Mouse (Mus musculus) midbrain, embryonic 13.5 days (tissue): ENCODE measurements around the gene Strn. TPM values are rescaled to one million over a fixed set of nuclear protein-coding genes. Genes with fewer than 3 reads are reported as not detected.

Experiments
- ATAC-seq: fragments of 200-750 bp; cut with Nextera tagmentation; 2 replicates; pipeline ENCODE4 v1.8.0; 2017; ENCODE audit warnings: mild to moderate bottlenecking, moderate TSS enrichment, moderate library complexity
- H3K27ac ChIP-seq: fragments of 300-500 bp; sonication (generic); 2 replicates; pipeline ENCODE4 v1.5.1; 2015; ENCODE audit warnings: inconsistent platforms, mild to moderate bottlenecking, moderate library complexity
- H3K27me3 ChIP-seq: fragments of 300-500 bp; sonication (generic); 2 replicates; pipeline ENCODE4 v1.6.1; 2015; ENCODE audit warnings: mild to moderate bottlenecking, inconsistent platforms
- H3K36me3 ChIP-seq: fragments of 300-500 bp; sonication (generic); 2 replicates; pipeline ENCODE4 v1.6.1; 2015; ENCODE audit warnings: mild to moderate bottlenecking, inconsistent platforms
- H3K4me1 ChIP-seq: fragments of 300-500 bp; sonication (generic); replicated peaks from 2 replicates; pipeline ENCODE4 v1.6.1; 2015; ENCODE audit warnings: inconsistent platforms
- H3K4me2 ChIP-seq: fragments of 300-500 bp; sonication (generic); replicated peaks from 2 replicates; pipeline ENCODE4 v1.6.1; 2015; ENCODE audit warnings: moderate library complexity, mild to moderate bottlenecking, inconsistent platforms
- H3K4me3 ChIP-seq: fragments of 300-500 bp; sonication (generic); replicated peaks from 2 replicates; pipeline ENCODE4 v1.5.1; 2015; ENCODE audit warnings: mild to moderate bottlenecking, inconsistent platforms
- H3K9ac ChIP-seq: fragments of 300-500 bp; sonication (generic); replicated peaks from 2 replicates; pipeline ENCODE4 v1.6.1; 2015; ENCODE audit warnings: mild to moderate bottlenecking, inconsistent platforms
- H3K9me3 ChIP-seq: fragments of 300-500 bp; sonication (generic); 2 replicates; pipeline ENCODE4 v1.6.1; 2016; ENCODE audit warnings: mild to moderate bottlenecking, inconsistent platforms
- WGBS: fragments of 180-500 bp; shearing (Covaris S2); methylation state at CpG from one replicate; pipeline ENCODE4 v1.1.7; 2015; 5-methylcytosine and 5-hydroxymethylcytosine counted together
- polyA plus RNA-seq: library from polyadenylated mRNA; unstranded; fragments of >200 nt; fragmentation: Nextera tagmentation; extraction: Ambion mirVana; gene quantifications from 2 replicates; pipeline ENCODE4 v1.2.1, GENCODE M21; 2015

Gene Strn
- 5.0 and 5.2 TPM in 2 replicates for polyA plus RNA-seq

- peaks cover 33% of the 10 kb centered on the region for H3K4me1 ChIP-seq
- peak within 1 kb of the TSS; percentile 81 for H3K4me2 ChIP-seq
- H3K9ac ChIP-seq: peak within 1 kb of the TSS; percentile 95
- no peaks in the 10 kb centered on the region for H3K36me3 ChIP-seq
- H3K27ac ChIP-seq: peak within 1 kb of the TSS; percentile 76
- no peaks in the 10 kb centered on the region for H3K9me3 ChIP-seq
- no peak for ATAC-seq
- H3K4me3 ChIP-seq: peak within 1 kb of the TSS; percentile 93
- WGBS: 34% methylated on average over 4 of the region's 4 CpGs
- H3K27me3 ChIP-seq: peaks cover 4% of the 10 kb centered on the region
Observed at GRCm38 (mm10) chr17:78737096-78737495, at the start of gene Strn. Strn (minus strand) TSS chr17:78737196.

DNA sequence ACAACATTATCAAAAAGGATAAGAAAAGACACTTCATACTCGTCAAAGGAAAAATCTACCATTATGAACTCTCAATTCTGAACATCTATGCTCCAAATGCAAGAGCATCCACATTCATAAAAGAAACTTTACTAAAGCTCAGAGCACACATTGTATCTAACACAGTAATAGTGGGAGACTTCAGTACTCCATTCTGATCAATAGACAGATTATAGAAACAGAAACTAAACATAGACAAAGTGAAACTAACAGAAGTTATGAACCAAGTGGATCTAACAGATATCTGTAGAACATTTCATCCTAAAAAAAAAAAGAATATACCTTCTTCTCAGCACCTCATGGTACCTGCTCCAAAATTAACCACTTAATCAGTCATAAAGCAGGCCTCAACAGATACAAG is 41.8 kb upstream of the Strn start:
- no peak overlapping the region for H3K27ac ChIP-seq
- no peak overlapping the region for H3K4me3 ChIP-seq
- H3K36me3 ChIP-seq: peaks cover 39% of the 10 kb centered on the region
- no peaks in the 10 kb centered on the region for H3K9me3 ChIP-seq
- no peaks in the 10 kb centered on the region for H3K4me1 ChIP-seq
- H3K27me3 ChIP-seq: no peaks in the 10 kb centered on the region
- 84% methylated on average over 1 of the region's 1 CpGs for WGBS
- no peak for ATAC-seq
- H3K4me2 ChIP-seq: no peak overlapping the region
- H3K9ac ChIP-seq: no peak overlapping the region

DNA sequence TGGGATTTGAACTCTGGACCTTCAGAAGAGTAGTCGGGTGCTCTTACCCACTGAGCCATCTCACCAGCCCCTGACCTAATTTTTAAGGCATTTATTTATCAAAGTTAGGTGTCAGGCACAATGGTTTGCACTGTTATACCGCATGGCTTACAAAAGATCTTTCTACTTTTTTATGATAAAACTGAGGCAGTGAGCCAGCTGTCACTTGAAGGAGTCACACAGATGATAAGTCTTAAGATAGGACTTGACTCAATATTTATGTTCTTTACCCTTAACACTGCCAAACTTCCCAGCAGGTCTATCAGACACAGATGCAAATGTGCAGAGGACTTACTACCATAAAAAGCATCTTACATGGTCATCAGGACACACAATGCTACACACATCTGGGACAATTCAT is 35.3 kb upstream of the Strn start:
- 89% methylated on average over 2 of the region's 2 CpGs for WGBS
- no peak overlapping the region for H3K27ac ChIP-seq
- H3K9ac ChIP-seq: no peak overlapping the region
- H3K4me3 ChIP-seq: no peak overlapping the region
- no peaks in the 10 kb centered on the region for H3K4me1 ChIP-seq
- H3K36me3 ChIP-seq: peaks cover 59% of the 10 kb centered on the region
- H3K27me3 ChIP-seq: no peaks in the 10 kb centered on the region
- no peaks in the 10 kb centered on the region for H3K9me3 ChIP-seq
- ATAC-seq: no peak
- H3K4me2 ChIP-seq: no peak overlapping the region

- no peak overlapping the region for H3K27ac ChIP-seq
- no peak overlapping the region for H3K9ac ChIP-seq
- ATAC-seq: no peak
- WGBS: 75% methylated on average over 7 of the region's 7 CpGs
- no peaks in the 10 kb centered on the region for H3K9me3 ChIP-seq
- H3K27me3 ChIP-seq: no peaks in the 10 kb centered on the region
- H3K4me3 ChIP-seq: no peak overlapping the region
- no peaks in the 10 kb centered on the region for H3K4me1 ChIP-seq
- peaks cover 64% of the 10 kb centered on the region for H3K36me3 ChIP-seq
- no peak overlapping the region for H3K4me2 ChIP-seq
Observed at GRCm38 (mm10) chr17:78770932-78771331, 33.9 kb upstream of the Strn start.

DNA sequence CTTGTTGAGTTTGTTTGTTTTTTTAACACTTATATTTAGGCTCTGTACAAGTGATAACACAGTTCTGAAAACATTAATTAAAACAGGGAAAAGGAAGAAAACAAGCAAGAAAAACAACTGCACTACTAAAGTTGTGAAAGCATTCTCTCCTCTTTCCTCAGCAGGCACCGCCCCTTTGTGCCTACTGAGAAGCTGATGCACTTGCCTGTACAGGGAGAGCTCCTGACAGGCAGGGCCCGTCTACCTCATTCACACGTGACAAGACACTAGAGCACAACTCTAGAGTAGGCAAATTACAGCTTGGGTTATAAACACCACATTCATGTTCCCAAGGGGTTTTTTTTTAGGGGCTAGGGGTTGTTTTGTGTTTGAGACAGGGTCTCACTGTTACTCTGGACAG is 32.3 kb upstream of the Strn start:
- Histone ChIP-seq H3K9me3 (no peaks in the 10 kb centered on the region), H3K4me3 (no peak overlapping the region), H3K4me1 (no peaks in the 10 kb centered on the region), H3K27ac (no peak overlapping the region), H3K36me3 (peaks cover 70% of the 10 kb centered on the region), H3K27me3 (no peaks in the 10 kb centered on the region), H3K9ac (no peak overlapping the region), H3K4me2 (no peak overlapping the region)
- ATAC-seq: no peak
- WGBS: 87% methylated on average over 3 of the region's 3 CpGs

DNA sequence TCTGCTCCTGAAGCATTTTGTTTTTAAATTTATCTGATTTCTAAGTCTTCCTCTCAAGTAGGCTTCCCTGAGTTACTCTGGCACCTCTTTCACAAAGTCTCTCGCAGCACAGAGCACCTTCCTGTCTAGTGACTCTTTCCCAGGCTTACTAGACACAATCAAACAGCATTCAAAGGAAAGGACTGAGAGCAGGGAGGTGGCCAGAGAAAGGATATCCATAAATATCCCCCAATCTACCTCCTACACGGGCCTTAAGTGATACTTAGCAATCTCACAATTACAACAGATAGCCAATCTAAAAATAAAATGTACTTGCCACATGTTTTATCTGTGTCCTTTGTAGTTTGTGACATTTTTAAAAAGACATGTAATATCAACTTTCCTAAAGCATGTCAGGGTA is 31.9 kb upstream of the Strn start:
- no peak for ATAC-seq
- Histone ChIP-seq H3K9me3 (no peaks in the 10 kb centered on the region), H3K27ac (no peak overlapping the region), H3K27me3 (no peaks in the 10 kb centered on the region), H3K36me3 (peaks cover 74% of the 10 kb centered on the region), H3K9ac (no peak overlapping the region), H3K4me2 (no peak overlapping the region), H3K4me1 (no peaks in the 10 kb centered on the region), H3K4me3 (no peak overlapping the region)
- WGBS: 83% methylated on average over 2 of the region's 2 CpGs

DNA sequence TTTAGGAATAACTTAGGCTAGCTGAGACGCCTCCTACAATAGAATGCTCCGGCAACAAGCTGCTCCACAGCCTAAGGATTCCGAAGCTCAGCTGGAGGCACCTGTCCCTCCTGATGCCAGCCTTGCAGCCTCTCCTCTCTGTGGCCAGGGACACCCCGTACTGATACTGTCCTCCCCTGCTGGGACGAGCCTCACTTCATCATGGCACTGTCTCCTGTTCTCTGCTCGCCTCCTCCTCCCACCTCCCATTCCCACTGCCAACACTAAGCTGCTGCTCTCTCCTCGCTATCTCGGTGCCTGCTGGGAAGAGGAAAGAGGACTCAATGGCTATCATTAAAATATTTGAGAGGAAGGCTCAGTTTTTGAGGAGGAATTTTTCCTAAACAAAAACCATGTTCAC is 30.6 kb upstream of the Strn start:
- H3K4me3 ChIP-seq: no peak overlapping the region
- no peak overlapping the region for H3K4me2 ChIP-seq
- no peak overlapping the region for H3K27ac ChIP-seq
- no peak overlapping the region for H3K9ac ChIP-seq
- H3K9me3 ChIP-seq: no peaks in the 10 kb centered on the region
- ATAC-seq: no peak
- 75% methylated on average over 8 of the region's 8 CpGs for WGBS
- peaks cover 73% of the 10 kb centered on the region for H3K36me3 ChIP-seq
- H3K27me3 ChIP-seq: no peaks in the 10 kb centered on the region
- H3K4me1 ChIP-seq: no peaks in the 10 kb centered on the region

GRCm38 (mm10) chr17:78766084-78766483 is 29.1 kb upstream of the Strn start:
- H3K27ac ChIP-seq: no peak overlapping the region
- WGBS: 83% methylated on average over 7 of the region's 7 CpGs
- H3K36me3 ChIP-seq: peaks cover 73% of the 10 kb centered on the region
- no peaks in the 10 kb centered on the region for H3K27me3 ChIP-seq
- no peak for ATAC-seq
- H3K4me1 ChIP-seq: no peaks in the 10 kb centered on the region
- no peak overlapping the region for H3K4me2 ChIP-seq
- H3K9me3 ChIP-seq: no peaks in the 10 kb centered on the region
- H3K4me3 ChIP-seq: no peak overlapping the region
- no peak overlapping the region for H3K9ac ChIP-seq

DNA sequence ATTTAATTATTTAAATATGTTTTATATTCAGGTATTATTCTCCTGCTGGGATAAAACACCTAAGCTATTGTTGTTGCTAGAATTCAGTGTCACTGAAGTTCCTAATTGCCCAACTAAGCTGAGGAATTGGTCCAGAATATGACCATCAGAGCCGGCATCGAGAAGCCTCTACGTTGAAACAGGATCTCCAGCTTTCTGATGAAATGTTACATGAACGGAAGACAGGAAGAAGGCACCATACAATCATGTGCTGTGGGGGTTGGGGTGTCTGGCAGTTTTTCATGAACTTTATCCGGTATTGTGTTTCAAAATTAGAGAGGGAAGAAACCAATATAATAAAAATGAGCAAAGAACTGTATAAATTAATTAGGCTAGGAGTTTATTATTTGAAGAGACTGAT is 26.3 kb upstream of the Strn start:
- Histone ChIP-seq H3K9me3 (no peaks in the 10 kb centered on the region), H3K4me2 (no peak overlapping the region), H3K4me3 (no peak overlapping the region), H3K9ac (no peak overlapping the region), H3K4me1 (no peaks in the 10 kb centered on the region), H3K27ac (no peak overlapping the region), H3K36me3 (peaks cover 69% of the 10 kb centered on the region), H3K27me3 (no peaks in the 10 kb centered on the region)
- no peak for ATAC-seq
- WGBS: 96% methylated on average over 5 of the region's 5 CpGs

- no peak overlapping the region for H3K27ac ChIP-seq
- H3K4me1 ChIP-seq: no peaks in the 10 kb centered on the region
- no peaks in the 10 kb centered on the region for H3K27me3 ChIP-seq
- ATAC-seq: no peak
- H3K4me3 ChIP-seq: no peak overlapping the region
- no peaks in the 10 kb centered on the region for H3K9me3 ChIP-seq
- 0 out of 2 replicates have a peak overlapping the region, but pooled peaks have one; percentile 14 for H3K9ac ChIP-seq
- 59% methylated on average over 17 of the region's 17 CpGs for WGBS
- peaks cover 54% of the 10 kb centered on the region for H3K36me3 ChIP-seq
- no peak overlapping the region for H3K4me2 ChIP-seq
Observed at GRCm38 (mm10) chr17:78752938-78753655, 16.1 kb upstream of the Strn start.

DNA sequence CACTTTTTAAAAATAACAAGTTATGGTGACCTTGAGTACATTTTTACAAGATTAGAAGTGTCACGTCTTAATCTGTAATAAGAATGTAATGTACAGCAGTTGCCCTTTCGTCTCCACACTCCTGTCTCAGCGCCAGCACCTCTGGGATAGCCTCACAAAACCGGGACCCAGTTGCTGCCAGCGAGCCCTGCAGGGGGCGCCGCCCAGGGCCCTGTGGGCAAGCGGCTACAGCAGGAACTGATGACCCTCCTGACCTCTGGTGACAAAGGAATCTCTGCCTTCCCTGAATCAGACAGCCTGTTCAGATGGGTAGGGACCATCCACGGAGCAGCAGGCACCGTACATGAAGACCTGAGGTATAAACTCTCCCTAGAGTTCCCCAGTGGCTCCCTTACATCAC is 15.1 kb upstream of the Strn start:
- H3K9me3 ChIP-seq: no peaks in the 10 kb centered on the region
- H3K36me3 ChIP-seq: peaks cover 45% of the 10 kb centered on the region
- no peak overlapping the region for H3K9ac ChIP-seq
- ATAC-seq: no peak
- no peaks in the 10 kb centered on the region for H3K27me3 ChIP-seq
- no peaks in the 10 kb centered on the region for H3K4me1 ChIP-seq
- no peak overlapping the region for H3K27ac ChIP-seq
- H3K4me2 ChIP-seq: no peak overlapping the region
- WGBS: 46% methylated on average over 10 of the region's 10 CpGs
- no peak overlapping the region for H3K4me3 ChIP-seq

GRCm38 (mm10) chr17:78748440-78748839 is 11.4 kb upstream of the Strn start:
- H3K27ac ChIP-seq: no peak overlapping the region
- H3K9ac ChIP-seq: no peak overlapping the region
- H3K4me1 ChIP-seq: no peaks in the 10 kb centered on the region
- 83% methylated on average over 9 of the region's 9 CpGs for WGBS
- no peaks in the 10 kb centered on the region for H3K9me3 ChIP-seq
- H3K4me3 ChIP-seq: no peak overlapping the region
- H3K27me3 ChIP-seq: no peaks in the 10 kb centered on the region
- ATAC-seq: no peak
- no peak overlapping the region for H3K4me2 ChIP-seq
- H3K36me3 ChIP-seq: peaks cover 24% of the 10 kb centered on the region

DNA sequence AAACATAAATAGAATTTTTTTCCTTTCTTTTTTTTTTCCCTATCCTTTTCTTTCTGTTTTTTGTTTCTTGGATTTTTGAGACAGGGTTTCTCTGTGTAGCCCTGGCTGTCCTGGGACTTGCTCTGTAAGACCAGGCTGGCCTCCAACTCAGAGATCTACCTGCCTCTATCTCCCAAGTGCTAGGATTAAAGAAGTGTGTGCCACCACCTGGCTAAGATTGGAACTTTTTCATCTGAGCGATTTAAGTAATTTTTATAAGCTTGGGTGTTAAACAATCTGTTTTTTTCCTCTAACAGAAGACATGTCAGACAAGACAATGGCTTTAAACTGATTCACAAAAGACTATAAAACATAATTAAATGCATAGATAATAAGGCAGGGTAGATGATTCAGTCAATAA is 1.4 kb upstream of the Strn start:
- H3K4me2 ChIP-seq: no peak overlapping the region
- peaks cover 4% of the 10 kb centered on the region for H3K27me3 ChIP-seq
- H3K9me3 ChIP-seq: no peaks in the 10 kb centered on the region
- peaks cover 23% of the 10 kb centered on the region for H3K4me1 ChIP-seq
- WGBS: 52% methylated on average over 1 of the region's 1 CpGs
- H3K27ac ChIP-seq: no peak overlapping the region
- no peak overlapping the region for H3K4me3 ChIP-seq
- no peaks in the 10 kb centered on the region for H3K36me3 ChIP-seq
- ATAC-seq: no peak
- H3K9ac ChIP-seq: no peak overlapping the region
